Mouse (Mus musculus) kidney, adult 18-20 months (tissue): ENCODE results near the gene Sult4a1.

Source experiments
- DNase-seq: peaks from one replicate; pipeline ENCODE4 v3.0.0; 2021

Sult4a1 gene

DNA sequence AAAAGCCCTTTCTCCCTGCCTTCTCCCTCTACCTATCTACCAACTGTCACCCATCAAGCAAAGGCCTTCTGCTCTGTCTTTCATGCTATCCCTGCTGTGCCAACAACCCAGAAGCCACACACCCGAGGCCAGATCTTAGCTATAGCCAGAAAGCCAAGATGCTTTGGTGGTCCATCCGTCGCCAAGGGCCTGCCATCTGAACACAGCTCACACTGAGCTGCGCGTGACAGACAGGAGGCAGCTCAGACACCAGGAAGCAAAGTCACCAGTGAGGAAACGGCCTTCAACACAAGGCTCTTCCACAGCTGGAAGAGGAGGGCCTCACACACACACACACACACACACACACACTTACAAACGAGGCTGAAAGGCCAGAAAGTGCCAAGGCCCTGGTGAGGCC, 10.6 kb downstream of the Sult4a1 start:
- no peak for DNase-seq

DNA sequence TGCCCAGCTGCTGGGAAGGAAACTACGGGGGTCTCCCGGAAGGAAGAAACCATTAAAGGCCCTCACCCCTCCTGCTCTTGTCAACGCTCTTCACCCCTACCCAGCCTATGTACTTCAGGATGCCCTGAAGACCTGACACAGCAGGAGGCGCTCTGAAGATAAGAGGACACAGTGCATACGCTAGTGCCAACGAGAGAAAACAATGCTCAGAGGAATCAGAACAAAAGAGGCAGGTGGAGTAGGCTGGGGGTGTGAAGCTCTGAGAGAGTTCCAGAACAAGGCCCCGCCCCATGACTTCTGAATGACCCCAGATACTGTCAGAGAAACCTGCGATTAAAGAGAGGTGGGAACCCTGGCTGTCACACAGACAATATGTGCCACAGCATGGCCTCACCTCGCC, 18.8 kb downstream of the Sult4a1 start:
- DNase-seq, result no peak

DNA sequence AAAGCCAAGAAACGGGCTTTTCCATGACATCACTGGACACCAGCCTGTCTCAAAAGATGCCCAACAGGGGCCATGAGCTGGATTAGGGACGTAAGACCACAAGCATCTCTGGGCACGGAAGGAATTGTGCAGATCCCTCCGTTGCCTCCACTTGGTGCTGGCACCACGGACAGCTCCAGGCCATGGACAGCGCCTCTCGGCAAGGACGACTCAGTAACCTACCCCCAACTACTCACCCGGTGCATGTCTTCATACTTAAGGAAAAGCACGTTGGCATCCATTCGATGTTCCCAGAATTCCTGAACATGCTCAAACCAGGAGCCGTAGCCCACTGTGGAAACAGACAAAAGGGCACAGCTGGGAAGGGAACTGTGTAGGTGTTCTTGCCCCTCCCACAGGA, 19.2 kb downstream of the Sult4a1 start:
- DNase-seq, result no peak

DNA sequence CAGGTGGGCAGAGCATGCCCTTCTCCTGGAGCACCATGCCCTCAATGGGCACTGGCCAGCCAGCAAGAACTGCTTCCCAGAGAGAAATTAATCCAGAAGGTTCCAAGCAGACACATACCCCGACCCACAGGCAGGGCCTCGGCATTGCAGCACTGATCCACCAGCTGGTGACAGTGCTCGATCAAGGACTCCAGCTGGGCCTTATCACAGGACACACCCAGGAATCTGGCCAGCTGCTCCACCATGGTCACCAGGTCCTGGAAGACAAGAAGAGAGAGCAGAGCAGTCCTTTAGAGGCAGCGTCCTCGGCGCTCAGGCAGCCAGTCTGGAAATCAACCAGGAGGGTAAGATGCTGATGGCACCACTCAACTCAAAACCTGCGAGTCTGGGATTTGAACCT, 25.5 kb downstream of the Sult4a1 start:
- DNase-seq, result no peak

DNA sequence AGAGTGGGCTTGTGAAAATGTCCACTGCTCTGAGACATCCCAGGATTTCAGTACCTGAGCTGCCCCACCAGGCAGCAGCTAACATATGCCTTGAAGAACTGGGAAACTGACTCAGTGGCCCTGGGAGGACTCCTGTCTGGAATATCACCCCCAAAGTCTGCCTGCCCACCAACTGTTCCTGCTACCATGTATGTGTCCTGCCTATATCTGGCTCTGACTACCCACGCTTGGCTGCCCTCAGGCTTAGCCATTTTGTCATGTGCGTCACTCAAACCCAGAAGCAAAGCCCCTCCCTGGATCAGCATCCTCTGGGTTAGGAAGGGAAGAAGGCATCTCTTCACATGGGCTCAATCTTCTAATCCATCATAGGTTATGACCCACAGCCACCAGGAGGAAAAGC, 26.0 kb downstream of the Sult4a1 start:
- DNase-seq, result no peak

DNA sequence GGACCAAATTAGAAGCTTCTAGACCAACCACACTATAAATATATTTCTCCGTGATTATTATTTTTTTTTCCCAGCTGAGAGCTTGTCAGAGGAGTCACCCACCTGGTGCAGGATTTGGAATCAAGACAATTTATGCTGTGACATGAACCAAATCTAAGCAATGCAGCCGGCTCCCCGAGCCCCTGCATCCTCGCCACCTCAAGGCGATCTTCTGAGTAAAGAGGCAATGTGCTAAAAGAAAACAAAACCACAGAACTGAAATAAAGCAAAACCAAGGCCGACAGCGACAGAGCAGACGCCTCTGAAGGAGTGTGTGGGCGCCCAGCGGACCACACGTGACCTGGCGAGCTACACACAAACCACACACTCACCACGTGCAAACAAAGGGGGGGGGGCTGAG, 26.9 kb downstream of the Sult4a1 start:
- DNase-seq, result no peak

DNA sequence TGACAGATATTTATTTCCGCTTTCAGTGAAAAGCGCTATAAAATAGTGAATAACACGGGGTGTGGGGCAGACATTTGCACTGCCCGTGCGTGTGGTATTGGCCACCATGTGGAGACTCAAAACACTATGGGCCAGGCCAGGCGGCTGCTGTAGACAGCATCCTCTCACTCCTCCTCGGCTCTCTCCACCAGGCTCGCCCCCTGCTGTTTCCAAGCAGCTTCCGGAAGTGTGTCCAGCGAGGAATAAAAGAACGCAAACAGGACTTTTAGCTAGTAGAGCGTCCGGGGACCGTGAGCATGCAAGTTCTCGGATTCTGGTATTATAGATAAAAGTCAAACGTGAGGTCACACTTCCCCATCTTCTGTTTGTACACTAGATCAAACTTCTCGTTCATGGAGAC, 28.4 kb downstream of the Sult4a1 start:
- DNase-seq, result no peak

DNA sequence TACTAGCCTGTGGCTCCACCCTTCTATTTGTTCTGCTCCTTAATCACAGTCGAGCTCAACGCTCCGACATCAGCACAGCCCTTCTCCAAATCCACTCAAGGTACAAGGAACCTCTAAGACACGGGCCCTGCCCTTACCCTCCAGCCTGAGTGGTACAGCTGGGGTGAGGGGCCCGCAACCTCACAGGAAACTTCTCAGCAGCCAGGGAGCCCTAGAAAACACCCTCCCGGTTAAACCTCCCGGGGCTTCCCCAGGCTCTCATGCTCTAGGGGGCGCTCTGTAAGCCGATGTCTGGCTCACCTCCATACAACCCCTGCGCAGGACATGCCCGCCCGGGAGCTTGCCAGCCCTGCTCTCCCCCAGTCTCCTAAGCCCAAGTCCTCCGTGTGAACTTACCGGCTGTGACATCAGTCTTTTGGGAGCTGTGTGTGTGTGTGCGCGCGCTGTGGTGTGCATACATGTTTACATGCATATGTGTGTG, 30.8 kb downstream of the Sult4a1 start:
- DNase-seq, result no peak

DNA sequence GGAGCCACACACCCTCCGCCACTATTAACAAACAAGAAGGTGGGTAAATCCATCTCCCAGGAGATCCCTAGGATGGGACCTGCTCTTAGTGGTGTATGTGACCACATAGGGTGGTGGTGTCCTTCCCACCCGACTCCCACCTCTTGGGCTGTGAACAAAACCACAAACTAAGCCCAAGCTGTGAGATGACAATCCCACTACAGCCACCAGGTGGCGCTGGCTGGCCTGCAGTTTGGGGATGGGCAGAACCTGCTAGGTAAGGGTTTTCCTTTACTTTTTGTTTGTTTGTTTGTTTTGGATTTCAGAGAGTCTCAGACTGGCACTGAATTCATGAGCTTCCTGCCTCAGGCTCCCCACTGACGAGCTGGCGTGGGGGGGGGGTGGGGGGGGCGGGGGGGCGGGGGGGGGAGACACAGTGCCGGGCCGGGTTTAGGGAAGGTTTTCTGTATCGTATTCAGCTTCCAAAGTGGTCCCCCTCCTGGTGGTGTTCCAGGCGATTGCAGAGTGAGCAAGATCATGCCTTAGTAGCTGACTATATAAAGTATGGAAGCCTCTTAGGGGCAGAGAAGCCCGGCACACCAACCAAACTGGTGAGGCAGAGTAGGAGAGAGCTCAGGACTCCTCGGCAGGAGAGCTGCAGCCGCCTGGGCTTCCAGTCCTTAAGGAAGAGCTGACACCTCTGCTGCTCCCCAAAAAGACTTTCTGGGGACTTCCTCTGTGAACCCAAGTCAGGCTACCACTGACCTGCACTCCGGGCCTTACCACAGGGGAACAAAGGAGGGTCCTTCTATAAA, 31.4 kb downstream of the Sult4a1 start:
- peak; percentile 63 for DNase-seq

DNA sequence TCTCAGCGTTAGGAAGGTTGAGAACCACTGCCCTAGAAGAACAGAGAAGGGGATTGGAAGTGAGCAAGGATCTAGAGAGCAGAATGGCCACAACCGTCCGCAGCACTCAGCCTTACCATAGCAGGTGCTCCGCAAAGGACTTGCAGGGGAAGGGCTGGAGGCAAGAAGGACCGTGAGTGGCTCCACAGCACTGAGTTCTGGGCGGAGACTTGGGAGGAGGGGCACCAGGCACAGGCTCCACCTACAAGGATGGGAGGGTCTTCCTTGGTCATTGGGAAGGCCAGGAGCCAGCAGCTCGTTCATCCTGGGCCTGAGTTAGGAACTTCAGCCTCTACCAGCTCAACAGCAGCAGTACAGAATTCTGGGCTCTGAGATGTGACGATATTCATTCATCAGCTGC, 32.5 kb downstream of the Sult4a1 start:
- DNase-seq, result no peak

DNA sequence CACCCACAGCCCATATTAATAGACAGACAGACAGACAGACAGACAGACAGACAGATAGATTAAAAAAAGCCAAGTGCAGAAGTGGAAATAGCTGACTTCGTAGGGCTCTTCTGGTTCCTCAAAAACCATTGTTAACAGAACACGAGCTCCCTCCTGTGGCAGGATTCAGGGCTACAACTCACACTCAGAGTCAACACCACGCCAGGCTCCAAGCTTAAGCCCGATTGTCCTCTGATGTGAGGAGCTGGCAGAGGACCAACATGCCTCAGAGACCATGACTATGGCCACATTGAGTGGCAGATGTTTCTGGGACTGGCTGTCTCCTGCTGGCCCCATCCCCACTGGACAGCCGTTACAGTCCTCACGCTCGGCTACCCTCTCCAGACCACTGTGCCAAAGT, 33.3 kb downstream of the Sult4a1 start:
- peak; percentile 42 for DNase-seq

DNA sequence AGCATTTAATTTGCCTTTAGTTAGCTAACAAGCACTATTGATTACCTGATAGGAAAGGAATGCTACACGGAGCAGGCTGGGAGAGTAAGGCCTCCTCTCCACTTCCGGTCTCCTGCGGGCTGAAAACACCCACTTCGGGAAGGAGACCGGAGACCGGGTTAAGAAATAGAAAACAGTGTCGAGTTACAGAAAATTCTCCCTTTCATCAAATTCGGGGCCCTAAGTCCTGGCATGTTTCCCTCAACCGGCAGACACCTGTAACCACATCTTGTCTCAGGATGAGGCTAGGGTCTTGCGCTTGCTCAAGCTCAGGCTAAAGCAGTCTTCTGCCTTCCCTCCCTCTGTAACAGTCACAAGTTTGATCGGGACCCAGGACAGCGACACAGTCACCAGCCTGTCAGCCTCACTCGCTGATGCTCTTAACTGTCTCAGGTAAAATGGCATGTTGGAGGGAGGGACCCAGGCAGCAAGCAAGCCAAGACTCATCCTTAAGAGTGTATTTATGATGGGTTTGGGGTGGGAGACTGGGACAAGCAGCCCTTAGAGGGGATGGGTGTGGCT, 35.4 kb downstream of the Sult4a1 start:
- no peak for DNase-seq

DNA sequence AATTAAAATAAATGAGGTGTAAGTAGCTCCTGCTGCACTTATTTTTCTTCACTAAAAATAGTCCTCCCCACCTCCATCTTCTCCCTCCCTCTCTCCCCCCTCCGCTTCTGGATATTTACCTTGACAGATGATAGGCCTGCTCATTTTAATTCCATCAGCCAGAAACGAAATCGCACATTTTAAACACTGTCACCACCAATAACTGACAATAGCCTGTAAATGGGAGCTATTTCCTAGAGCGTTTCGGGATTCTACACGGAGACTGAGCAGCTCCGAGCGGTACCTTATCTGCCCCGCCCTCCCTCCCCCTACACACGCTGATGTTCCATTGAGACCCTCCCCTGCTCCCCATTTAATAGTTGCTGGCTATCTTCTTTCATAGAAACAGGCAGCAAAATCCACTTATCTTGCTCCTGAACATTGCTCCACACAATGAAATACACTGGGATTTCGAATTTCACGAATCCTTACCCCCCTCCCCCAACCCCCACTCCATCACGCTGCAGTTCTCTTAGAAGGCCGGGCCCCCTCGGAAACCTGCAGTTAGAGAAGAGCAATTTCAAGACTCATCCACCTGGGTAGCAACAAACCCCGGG, 36.0 kb downstream of the Sult4a1 start:
- no peak for DNase-seq

DNA sequence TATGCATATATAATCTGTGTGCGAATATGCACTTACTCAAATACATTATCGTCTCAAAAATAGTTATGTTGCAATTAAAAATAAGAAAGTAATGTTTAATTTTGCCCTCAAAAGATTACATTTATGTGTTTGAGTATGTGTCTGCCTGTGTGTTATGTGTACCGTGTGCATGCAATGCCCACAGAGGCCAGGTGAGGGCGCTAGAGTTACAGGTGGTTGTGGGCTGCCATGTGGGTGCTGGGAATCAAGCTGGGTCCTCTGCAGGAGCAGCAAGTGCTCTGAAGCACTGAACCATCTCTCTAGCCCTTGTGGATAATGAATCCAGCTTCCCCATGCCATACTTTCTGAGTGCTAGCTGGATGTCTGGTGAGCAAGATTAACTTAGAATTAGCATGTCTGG, 39.9 kb downstream of the Sult4a1 start:
- DNase-seq, result no peak

DNA sequence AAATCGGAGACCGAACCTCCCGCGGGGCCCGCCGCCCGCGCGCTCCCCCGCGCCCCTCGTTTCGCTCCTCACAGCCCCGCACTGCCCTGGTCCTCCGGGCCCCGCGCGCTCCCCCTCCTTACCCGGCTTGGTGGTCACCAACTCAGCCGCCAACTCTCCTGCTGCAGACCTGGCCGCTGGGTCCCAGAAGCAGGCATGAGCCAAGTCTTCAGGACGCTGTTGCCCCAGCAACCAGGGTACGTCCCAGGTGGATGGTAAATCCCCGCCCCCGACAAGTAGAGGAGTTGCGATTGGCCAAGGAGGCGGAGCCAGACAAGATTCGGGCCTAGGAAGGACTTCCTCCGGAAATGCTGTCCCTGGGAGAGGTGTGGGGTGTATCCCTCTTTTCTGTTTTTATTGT, 40.4 kb downstream of the Sult4a1 start, which contains the start of gene Efcab6:
TSS of gene Efcab6 (minus strand) at position 240 of the 400 bp plus-strand sequence.
- no peak for DNase-seq

DNA sequence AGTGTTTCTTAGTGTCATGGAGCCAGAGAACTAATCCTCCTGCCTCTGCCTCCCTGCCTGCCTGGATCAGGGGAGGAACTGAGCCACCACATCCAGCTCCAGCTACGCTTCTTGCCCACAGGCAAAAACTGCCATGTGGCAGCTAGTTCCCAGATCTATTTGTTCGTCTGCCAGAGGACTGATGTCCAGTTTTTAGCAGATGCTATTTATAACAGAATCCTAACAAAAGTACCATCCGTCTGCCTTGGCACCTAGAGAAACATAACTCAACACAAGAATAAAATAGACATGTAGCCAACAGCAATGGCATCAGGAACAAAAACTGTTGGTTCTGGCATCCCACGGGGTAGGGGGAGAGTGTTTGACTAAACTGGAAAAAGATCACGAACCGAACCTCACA, 46.7 kb downstream of the Sult4a1 start:
- no peak for DNase-seq

DNA sequence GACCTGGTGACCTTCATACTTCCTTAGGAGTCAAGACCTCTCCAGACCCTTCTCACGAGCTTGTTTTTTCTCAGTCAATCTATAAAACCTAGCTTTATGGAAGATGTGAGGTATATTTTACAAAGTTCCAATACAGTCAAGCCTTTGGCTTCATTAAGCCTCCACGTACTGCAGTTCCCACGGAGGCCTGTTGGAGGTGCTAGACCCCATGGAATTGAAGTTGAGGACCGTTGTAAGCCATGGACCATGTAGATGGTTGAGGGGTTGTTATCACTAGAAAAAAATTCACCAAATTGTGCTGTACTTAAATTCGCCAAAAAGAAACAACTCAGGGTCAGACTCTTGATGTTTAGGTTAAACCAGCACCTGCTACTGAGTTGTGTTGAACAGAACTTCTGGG, 49.5 kb downstream of the Sult4a1 start:
- no peak for DNase-seq

DNA sequence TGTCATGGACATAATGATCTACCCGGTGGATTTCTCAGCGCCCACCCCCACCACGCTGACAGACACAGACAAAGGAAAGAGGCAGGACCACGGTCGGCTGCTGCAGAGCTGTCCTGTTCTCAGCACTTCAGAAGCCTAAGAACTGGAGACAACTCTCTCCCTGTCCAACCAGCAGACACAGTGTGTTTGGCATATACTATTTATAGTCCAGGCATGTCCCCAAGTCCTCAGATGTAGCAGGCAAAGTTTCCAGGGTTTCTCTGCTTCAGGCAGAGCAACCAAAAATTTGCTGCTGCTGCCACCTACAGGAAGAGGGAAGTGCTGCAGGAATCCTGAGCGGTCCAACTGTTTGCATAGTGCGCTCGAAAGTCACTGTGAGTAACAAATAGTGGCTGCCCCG, 51.7 kb downstream of the Sult4a1 start:
- peak; percentile 71 for DNase-seq

DNA sequence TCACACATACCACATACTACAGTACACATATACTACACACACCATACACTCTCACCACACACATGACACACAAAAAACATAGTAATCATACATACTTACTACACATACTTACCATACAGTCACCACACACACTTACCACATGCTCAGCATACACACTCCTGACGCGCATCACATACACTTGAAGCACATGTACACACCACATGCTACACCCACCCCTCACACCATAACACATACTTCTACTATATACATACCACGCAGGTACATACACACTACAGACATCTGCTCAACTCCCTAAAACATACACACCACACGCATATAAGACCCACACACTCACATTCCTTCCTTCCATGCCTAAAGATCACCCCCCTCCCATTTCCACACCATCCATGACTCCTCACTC, 52.3 kb downstream of the Sult4a1 start:
- no peak for DNase-seq

DNA sequence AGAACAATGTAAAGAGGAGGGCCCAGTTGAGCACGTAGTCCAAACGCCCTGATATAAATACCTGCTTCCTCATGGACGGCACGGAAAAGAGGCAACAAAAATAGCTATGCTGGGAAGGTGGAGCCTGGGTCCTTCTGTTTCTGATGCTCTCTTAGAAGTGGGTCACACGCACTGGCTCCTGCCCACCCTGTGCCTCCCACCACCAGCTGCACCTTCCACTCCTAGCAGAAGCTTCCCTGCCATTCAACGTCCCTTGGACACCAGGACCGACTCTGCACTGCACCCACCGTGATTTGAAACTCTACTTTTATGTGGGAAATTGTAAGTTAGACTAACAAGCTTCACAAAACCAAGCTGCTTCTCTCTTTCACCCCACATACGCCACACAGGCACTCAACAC, 53.2 kb downstream of the Sult4a1 start:
- no peak for DNase-seq

DNA sequence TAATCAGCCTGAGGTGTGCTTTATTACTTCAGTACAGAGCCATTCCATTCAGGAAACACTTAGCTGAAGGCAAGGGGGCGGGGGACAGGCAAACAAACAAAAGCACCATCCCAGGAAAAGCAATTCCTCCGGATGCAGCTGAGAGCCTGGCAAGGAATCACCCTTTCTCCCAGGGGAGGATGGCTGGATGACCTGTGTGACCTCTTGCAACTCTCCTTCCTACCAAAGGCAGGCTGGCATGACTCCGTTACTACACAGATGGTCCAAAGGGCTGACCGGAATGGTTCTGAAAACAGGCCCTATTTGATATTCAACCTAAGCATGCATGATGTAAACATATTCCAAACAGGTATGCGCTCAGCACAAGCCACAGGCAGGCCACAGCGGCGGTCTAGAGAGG, 56.0 kb downstream of the Sult4a1 start:
- peak; percentile 20 for DNase-seq

DNA sequence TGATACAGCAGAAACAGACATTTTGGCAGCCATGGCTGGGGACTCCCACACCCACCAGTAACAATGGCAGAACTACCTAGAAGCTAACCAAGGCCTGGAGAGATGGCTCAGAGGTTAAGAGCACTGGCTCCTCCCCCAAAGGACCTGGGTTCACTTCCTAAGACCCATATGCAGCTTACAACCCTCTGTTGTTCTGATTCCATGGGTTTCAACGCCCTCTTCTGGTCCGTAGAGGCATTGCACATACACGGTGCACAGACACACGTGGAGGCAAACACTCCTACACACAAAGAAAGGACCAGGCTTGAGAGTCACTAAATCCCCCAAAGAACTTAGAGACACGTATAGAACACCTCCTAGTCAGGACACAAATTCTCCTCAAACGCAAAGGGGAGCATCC, 60.0 kb downstream of the Sult4a1 start:
- DNase-seq, result no peak

DNA sequence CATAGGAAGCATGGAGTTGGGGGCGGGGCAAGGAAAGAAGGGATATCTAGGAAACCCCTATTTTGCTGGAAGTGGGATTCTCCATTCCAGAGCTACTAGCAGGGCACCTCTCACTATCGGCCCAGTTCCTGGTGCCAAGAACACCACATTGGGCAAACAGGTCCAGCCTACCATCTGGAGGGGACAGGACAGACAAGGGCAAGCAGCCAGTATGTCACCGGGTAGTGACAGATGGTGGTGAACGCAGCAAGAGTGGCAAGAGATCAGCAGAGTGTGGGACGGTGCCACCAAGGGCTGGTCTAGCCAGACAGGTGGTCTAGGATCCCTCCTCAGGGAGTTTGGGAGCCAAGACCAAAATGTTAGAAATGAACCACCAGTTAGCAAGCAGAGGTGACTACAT, 68.5 kb downstream of the Sult4a1 start:
- no peak for DNase-seq
